Mouse (Mus musculus): ENCODE measurements around the gene Brd1. TPM values are rescaled to one million over a fixed set of nuclear protein-coding genes. Genes with fewer than 3 reads are reported as not detected.

Brd1 gene
- polyA plus RNA-seq, 1 experiment from 2014 or later = 16.9 TPM

- H3K36me3 ChIP-seq = no peaks in the 10 kb centered on the region
- peaks cover 16% of the 10 kb centered on the region for H3K4me1 ChIP-seq (replicated peaks)
- no peak for DNase-seq (ENCODE audit: low spot score)
- H3K27me3 ChIP-seq (ENCODE audit: insufficient read depth, poor library complexity, severe bottlenecking) = peaks cover 10% of the 10 kb centered on the region
- H3K27ac ChIP-seq = no peak overlapping the region
- H3K9me3 ChIP-seq = no peaks in the 10 kb centered on the region
- WGBS = 61% methylated on average over 4 of the region's 4 CpGs
- H3K4me3 ChIP-seq = no peak overlapping the region
Observed at GRCm38 (mm10) chr15:88665846-88666245, 68.2 kb downstream of the Brd1 start.

GRCm38 (mm10) chr15:88663041-88663440, 71.0 kb downstream of the Brd1 start:
- Histone ChIP-seq H3K27me3 (ENCODE audit: insufficient read depth, poor library complexity, severe bottlenecking) (peaks cover 10% of the 10 kb centered on the region), H3K9me3 (no peaks in the 10 kb centered on the region), H3K27ac (no peak overlapping the region), H3K4me1 (replicated peaks) (peaks cover 16% of the 10 kb centered on the region), H3K4me3 (peak overlapping the region; percentile 38), H3K36me3 (no peaks in the 10 kb centered on the region)
- 38% methylated on average over 11 of the region's 11 CpGs for WGBS
- DNase-seq (ENCODE audit: low spot score) = no peak

GRCm38 (mm10) chr15:88662111-88662850, 71.8 kb downstream of the Brd1 start:
- H3K27me3 ChIP-seq (ENCODE audit: insufficient read depth, poor library complexity, severe bottlenecking) = peaks cover 10% of the 10 kb centered on the region
- peak; percentile 52 for DNase-seq (ENCODE audit: low spot score)
- H3K27ac ChIP-seq = no peak overlapping the region
- 4% methylated on average over 22 of the region's 22 CpGs for WGBS
- H3K36me3 ChIP-seq = no peaks in the 10 kb centered on the region
- H3K4me1 ChIP-seq (replicated peaks) = peaks cover 16% of the 10 kb centered on the region
- H3K9me3 ChIP-seq = no peaks in the 10 kb centered on the region
- peak overlapping the region; percentile 38 for H3K4me3 ChIP-seq

- no peak overlapping the region for H3K4me3 ChIP-seq
- H3K9me3 ChIP-seq = no peaks in the 10 kb centered on the region
- H3K4me1 ChIP-seq (replicated peaks) = peaks cover 16% of the 10 kb centered on the region
- DNase-seq (ENCODE audit: low spot score) = no peak
- 74% methylated on average over 3 of the region's 3 CpGs for WGBS
- no peaks in the 10 kb centered on the region for H3K36me3 ChIP-seq
- no peak overlapping the region for H3K27ac ChIP-seq
- H3K27me3 ChIP-seq (ENCODE audit: insufficient read depth, poor library complexity, severe bottlenecking) = peaks cover 10% of the 10 kb centered on the region
Observed at GRCm38 (mm10) chr15:88661654-88662053, 72.4 kb downstream of the Brd1 start.

- DNase-seq (ENCODE audit: low spot score) = no peak
- H3K4me3 ChIP-seq = no peak overlapping the region
- H3K4me1 ChIP-seq (replicated peaks) = no peaks in the 10 kb centered on the region
- H3K36me3 ChIP-seq = no peaks in the 10 kb centered on the region
- H3K27ac ChIP-seq = no peak overlapping the region
- H3K9me3 ChIP-seq = no peaks in the 10 kb centered on the region
- 58% methylated on average over 5 of the region's 5 CpGs for WGBS
- H3K27me3 ChIP-seq (ENCODE audit: insufficient read depth, poor library complexity, severe bottlenecking) = peaks cover 7% of the 10 kb centered on the region; the same call in 1 of the 2 replicates
Observed at GRCm38 (mm10) chr15:88652006-88652405, 82.0 kb downstream of the Brd1 start.

GRCm38 (mm10) chr15:88651019-88651418, 83.0 kb downstream of the Brd1 start:
- Histone ChIP-seq H3K27ac (no peak overlapping the region), H3K36me3 (no peaks in the 10 kb centered on the region), H3K27me3 (ENCODE audit: insufficient read depth, poor library complexity, severe bottlenecking) (peaks cover 7% of the 10 kb centered on the region; the same call in 1 of the 2 replicates), H3K9me3 (no peaks in the 10 kb centered on the region), H3K4me1 (replicated peaks) (no peaks in the 10 kb centered on the region), H3K4me3 (no peak overlapping the region)
- 26% methylated on average over 13 of the region's 13 CpGs for WGBS
- peak; percentile 77 for DNase-seq (ENCODE audit: low spot score)

Other genes starting within 250 kb of the Brd1 start
- gene Zdhhc25, start 133.9 kb downstream of the Brd1 start, polyA plus RNA-seq (2016; fragmentation: Nextera tagmentation; extraction: Ambion mirVana) = not detected in 2 replicates
- gene Zbed4, start 17.4 kb upstream of the Brd1 start, polyA plus RNA-seq (2016; fragmentation: Nextera tagmentation; extraction: Ambion mirVana) = 37.2 and 40.8 TPM in 2 replicates
- 11.7 and 12.2 TPM in 2 replicates for gene Alg12, start 85.1 kb upstream of the Brd1 start, polyA plus RNA-seq (2016; fragmentation: Nextera tagmentation; extraction: Ambion mirVana)
- gene Creld2, start 85.4 kb upstream of the Brd1 start, polyA plus RNA-seq (2016; fragmentation: Nextera tagmentation; extraction: Ambion mirVana) = 88.5 and 106 TPM in 2 replicates
- 41.3 and 48.3 TPM in 2 replicates for gene Pim3, start 128.0 kb upstream of the Brd1 start, polyA plus RNA-seq (2016; fragmentation: Nextera tagmentation; extraction: Ambion mirVana)
- gene Ttll8, start 220.2 kb upstream of the Brd1 start, polyA plus RNA-seq (2016; fragmentation: Nextera tagmentation; extraction: Ambion mirVana) = 0.05 and 0.08 TPM in 2 replicates
- 4.7 and 5.5 TPM in 2 replicates for gene Mlc1, start 244.8 kb upstream of the Brd1 start, polyA plus RNA-seq (2016; fragmentation: Nextera tagmentation; extraction: Ambion mirVana)
- not detected in 2 replicates for gene Mov10l1, start 248.7 kb upstream of the Brd1 start, polyA plus RNA-seq (2016; fragmentation: Nextera tagmentation; extraction: Ambion mirVana)